Mouse (Mus musculus): ENCODE data around the gene Hunk.
A peak's percentile ranks its signal among the peaks of the same experiment; 100 is the strongest.

Gene Hunk

GRCm38 (mm10) chr16:90385688-90386513, at the start of gene Hunk:
TSS of gene Hunk (plus strand) at chr16:90386013.
- DNase-seq: peak; percentile 83

- DNase-seq: no peak
Observed at GRCm38 (mm10) chr16:90339026-90339425, 46.8 kb upstream of the Hunk start.

DNA sequence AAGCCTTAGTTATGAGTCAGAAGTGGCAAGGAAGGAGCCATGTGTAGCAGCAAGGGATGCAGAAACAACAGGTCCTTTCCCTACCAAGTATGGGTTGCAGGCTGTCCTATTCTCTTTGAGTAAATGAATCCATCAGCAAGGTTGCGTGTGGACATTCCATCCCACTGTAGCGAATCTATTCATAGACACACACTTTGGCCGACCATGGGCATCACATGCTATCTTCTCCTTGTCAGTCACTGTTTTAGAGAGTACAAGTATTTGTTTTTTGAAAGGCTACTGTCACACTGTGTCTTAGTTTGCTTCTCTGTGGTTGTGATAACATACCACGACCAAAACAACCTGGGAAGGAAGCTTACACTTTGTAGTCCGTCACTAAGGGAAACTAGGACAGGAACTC, 44.7 kb upstream of the Hunk start:
- no peak for DNase-seq

GRCm38 (mm10) chr16:90349700-90350548, 35.9 kb upstream of the Hunk start:
- DNase-seq: peak; percentile 83

DNA sequence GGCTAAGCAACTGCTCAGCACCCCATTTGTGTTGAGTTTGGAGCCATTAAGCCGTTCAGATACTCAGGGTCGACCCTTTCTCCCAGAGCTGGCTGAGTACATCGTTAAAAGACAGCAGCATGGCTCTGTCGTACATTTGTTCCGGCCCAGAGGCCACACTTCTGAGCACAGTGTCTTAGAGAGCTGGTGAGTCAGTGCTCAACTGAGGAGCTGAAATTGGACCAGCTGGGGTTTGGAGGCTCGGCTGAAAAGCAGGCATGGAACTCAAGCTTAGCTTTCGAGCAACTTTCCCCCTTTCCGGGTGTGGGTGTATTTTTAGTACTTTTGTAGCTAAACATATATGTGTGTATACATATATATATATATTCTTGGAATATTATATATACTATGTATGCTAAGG, 34.1 kb upstream of the Hunk start:
- DNase-seq: peak; percentile 10

DNA sequence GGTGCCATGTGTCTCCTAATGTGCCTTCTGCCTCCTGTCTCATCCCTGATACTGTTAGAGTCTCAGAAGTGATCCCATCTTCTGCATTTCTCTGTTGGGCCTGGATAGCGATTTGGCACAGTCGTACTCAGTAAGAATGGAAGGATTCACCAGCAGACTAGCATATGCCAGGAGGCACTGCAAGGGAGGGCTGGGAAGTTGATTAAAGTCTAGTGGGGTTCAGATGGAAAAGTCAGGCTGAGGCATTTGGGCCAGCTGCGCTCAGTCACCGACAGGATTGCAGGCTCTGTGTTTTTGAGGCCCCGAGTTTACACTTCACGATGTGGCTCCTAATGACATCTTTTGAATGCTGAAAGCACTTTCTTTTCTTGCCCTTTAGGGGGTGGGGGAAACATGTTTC, 33.1 kb upstream of the Hunk start:
- DNase-seq: no peak

DNA sequence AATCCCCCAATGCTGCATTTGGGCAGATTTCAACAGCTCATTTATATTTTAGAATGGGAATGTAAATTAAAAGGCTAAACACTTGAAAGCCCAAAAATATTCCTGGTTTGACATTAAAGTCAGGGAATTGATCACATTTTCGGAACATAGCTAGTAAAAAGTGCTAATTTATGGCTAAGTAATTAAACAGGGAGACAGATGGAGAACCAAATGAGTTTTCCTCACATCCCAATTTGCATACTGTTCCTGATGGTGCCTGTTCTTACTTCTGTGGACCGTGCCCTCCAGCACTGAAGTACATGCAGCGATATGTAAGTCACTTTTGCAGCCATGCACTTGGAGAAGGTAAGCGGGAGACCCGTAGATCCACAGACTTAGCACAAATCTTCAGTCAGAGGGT, 32.7 kb upstream of the Hunk start:
- no peak for DNase-seq

DNA sequence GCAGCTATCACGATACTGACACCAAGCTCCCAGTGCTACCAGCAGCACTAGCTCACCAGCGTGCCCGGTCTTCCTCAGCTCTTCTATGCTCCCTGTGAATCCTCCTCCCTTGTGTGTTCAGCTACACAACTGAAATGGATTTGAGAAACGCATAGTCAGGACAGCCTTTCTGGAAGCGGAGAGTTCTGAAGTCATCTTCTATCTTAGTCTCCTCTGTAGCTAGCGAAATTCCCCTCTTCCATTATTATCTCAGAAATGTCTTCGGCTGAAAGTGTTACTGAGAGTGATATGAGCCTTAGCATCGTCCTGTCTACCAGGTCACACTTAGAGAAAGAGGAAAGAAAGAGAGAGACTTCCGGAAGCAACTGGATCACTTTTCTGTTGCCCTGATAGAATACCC, 26.5 kb upstream of the Hunk start:
- DNase-seq: no peak

DNA sequence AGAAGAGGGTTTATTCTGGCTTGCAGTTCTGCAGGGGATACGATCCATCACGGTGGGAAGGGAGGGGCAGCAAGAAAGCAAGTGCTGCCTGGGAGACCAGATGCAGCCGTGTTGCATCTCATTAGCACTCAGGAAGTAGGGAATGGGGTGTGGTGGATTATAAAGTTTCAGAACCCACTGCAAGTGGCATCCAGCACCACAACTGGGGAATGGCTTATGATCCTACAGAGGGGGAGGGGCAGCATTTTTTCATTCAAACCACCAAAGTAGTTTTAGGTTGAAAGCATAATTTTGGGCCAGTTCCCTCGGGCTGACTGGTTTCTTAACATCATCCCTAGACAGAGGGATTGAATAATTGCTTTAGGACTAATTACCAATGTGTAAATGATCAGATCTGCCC, 26.1 kb upstream of the Hunk start:
- no peak for DNase-seq

DNA sequence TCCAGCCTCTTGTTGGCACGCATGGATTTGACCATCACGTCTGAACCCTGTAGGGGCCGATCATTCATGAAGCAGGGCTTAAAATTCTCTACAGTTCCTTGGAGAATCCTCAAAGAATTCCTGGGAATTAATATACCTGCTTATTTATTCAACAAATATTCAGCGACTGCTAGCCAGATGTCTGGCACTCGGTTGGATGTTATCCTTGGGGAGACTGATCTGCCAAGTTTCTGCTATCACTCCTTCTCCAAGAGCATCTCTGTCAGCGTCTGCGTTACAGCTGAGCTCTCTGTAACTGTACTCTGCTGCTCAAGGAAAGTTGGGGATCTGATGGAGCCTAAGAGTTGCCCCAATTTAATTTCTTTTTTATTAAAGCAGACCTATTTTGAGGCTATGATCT, 25.5 kb upstream of the Hunk start:
- DNase-seq: no peak

DNA sequence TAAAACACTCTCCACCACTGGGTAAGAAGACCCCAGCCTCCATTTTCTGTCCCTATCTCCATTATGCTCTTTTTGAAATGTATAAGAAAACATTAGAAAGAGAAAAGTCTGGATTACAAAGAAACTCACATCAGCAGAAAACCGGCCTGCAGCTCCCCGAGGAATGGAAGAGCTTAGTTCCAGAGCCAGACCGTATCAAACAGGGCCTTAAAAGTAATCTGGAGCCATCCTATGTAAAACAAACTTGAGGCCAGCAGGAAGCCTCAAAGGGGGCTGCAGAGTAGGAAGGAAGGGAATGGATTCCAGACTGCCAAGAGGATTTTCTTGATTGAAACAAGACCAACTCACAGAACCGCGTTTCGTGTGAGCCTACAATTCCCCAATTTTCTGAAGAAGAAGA, 22.9 kb upstream of the Hunk start:
- DNase-seq: no peak

- peak; percentile 91 for DNase-seq
Observed at GRCm38 (mm10) chr16:90379897-90380296, 5.9 kb upstream of the Hunk start.

DNA sequence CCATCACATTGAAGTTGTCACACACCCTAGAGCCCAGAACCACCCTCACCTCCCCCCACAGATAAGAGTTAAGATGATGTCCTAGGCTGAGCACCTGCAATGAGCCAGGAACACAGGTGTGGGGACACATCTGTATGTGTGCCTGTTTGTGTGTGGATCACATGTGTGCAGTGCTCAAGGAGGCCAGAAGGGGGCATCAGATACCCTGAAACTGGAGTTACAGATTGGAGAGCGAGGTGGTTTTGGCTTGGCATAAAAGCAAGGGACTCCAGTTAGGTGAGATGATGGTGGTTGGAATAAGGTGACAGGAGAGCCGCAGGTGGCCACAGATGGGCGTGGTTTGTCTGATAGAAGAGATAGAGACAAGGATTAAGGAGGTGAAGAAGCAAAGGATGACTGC, 4.2 kb upstream of the Hunk start:
- DNase-seq: peak; percentile 38

- DNase-seq: no peak
Observed at GRCm38 (mm10) chr16:90382701-90383280, 3.0 kb upstream of the Hunk start.

DNA sequence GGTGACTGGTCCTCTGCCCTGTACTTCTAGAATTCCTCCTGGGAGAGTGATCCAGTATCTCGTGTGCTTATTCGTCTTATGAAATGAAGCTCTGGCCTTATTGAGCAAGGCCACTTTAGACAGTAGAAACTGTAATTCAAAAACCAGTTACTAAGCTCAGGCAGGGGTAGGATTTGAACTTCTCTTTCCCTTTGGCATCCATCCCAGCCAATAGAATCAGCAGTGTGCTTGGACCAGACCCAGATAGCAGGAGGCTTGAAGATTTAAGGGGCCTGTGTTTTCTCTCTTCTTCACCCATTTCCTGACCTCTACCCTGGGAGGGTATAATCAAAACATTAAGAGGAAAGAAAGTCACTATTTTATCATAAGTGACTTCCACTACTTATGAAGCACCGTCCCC, 1.8 kb upstream of the Hunk start:
- peak; percentile 41 for DNase-seq

DNA sequence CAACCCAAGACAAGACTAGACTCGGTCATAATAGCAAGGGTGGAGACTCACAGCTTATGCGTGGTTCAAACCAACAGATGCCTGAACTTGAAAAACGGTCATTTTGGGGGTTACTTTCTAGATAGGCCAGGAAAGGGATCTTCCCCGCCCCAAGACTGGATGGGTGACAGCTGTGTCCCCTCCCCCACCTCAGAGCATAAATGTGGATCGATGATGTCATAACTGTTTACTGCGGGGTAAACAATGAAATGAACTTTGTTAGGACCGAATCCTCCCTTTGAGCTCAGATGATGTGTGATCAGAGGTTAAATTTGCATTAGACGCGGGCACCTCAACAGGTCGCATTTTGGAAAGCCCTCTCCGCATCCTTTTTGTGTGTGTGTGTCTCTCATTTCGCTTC, 967 bp upstream of the Hunk start:
- DNase-seq: peak; percentile 35

GRCm38 (mm10) chr16:90385326-90385687, 506 bp upstream of the Hunk start:
- DNase-seq: peak; percentile 47

DNA sequence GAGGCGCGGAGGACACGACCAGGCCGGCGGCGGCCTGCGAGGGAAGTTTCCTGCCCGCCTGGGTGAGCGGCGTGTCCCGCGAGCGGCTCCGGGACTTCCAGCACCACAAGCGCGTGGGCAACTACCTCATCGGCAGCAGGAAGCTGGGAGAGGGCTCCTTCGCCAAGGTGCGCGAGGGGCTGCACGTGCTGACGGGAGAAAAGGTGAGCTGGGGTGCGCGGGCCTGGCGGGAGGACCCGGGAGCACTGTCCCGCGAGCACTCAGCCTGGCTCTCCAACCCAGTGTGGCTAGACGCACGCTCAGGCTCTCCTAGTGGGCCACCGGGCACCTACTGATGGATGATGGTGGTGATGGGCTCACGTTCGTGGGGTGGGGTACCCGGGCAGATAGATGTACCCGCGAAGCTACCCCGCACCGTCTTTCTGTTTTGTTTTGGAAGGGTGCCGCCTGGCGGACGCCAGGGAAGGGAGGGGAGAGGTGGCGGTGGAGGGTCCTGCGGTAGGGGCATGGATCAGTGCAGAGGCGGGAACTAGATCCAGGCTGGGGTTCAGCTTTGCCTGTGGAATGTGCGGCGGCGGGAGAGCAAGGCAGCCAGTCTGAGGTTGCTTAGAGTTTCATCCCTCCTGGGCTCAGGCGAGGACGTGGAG, 824 bp downstream of the Hunk start:
- DNase-seq: peak; percentile 76

DNA sequence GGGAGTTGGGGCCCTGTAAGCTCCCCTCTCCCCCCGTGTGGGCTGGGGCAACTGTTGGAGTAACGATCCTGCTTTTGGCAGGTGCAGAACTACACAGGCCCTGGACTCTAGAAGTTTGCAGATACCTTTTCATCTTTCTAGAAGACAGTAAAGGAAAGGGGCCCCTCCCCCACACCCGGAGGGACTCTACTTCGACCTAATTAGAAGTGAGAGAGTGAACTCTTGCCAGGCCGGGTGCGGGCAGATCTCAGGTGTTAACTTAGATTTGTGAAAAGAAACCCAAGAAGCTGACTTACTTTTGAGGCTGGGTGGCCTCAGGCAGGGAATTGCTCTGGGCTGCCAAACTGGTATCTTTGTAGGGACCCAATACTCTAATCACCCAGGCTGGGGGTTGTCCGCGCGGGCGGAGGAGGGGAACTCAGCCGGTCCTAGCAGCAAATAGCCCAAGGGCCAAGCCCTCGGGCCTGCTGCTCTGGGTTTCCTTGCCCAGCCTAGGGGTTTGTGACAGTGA, 1.4 kb downstream of the Hunk start:
- DNase-seq: peak; percentile 77

DNA sequence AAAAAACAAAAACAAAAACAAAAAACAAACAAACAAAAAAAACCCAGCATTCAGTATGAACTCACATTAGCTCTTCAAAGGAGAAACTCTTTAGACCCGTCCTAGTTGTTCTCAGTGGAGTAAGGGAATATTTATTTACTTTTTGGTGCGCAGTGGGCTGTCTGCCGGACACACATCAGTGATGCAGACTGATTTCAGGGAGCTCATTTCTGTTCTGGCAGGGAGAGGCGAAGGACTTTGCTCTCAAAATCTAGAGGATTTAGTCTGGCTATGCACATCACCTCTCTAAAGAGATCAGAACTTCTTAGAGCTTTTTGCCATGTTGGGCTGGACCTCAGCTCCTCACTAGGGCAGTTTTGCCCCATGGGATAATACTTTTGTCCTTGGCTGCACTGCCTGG, 2.1 kb downstream of the Hunk start:
- DNase-seq: no peak

GRCm38 (mm10) chr16:90389103-90389750, 3.4 kb downstream of the Hunk start:
- no peak for DNase-seq

- no peak for DNase-seq
Observed at GRCm38 (mm10) chr16:90390731-90391130, 4.9 kb downstream of the Hunk start.

DNA sequence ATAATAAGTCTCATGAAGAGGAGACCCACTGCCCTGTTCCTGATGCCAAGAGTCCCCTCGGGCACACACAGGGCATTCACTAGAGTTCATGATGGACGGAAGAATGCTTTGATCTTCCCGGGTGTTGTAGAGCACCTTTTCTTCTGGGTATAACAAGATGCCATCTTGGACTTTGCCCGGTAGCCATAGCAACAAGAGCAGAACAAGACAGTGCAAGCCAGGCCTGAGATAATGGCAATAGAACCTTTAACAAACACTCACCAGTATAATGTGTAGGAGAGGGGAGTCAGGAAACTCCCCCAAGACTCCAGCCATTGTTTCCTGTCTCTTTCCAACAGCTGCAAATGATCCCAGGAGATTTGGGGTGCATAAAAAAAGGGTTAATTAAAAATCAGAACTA, 8.9 kb downstream of the Hunk start:
- DNase-seq: peak; percentile 58
